Mouse (Mus musculus): ENCODE measurements around the gene Slc10a6. TPM values are rescaled to one million over a fixed set of nuclear protein-coding genes. Genes with fewer than 3 reads are reported as not detected.

Gene Slc10a6
- polyA plus RNA-seq (2015; fragmentation: Nextera tagmentation; extraction: Ambion mirVana): not detected in 2 replicates

DNA sequence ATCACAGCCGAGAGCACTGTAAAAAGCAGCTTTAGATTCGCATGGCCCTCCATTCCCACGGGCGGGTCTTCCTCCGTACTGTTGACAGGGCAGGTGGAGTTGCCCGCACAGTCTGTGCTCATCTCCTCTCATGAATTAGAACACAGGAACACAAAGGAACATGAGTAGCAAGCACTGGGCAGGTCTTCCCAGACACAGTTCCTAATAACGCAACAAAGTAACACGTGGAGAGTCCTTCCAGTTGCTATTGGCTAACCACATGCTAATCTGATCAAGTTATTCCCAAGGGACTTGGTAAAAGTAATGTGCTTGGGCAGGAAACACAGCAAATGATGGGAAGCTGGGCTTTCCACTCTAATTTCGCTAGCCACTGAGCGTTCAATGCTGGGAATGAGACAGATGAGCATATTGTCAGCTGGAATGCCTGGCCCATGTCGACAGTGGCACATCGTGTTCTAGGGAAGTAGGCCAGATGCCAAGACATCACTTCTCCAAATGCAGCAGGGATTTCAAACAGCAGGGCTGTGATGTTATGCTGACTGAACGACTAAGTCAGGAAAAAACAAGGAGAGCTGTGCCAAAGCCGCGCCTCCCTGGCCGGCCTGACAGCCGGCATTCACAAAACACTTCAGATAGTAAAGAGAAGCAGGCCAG, at the start of gene Slc10a6:
Slc10a6 (minus strand) TSS at position 293 of the 654 bp plus-strand sequence.
- no peak within 1 kb of the TSS for H3K4me3 ChIP-seq (replicated peaks; ENCODE audit: low read length)
- no peak within 1 kb of the TSS for H3K4me2 ChIP-seq (ENCODE audit: low read length)
- H3K4me1 ChIP-seq (replicated peaks; ENCODE audit: control insufficient read depth, insufficient read depth, low read length): peaks cover 11% of the 10 kb centered on the region
- ATAC-seq: peak; percentile 77
- no peak within 1 kb of the TSS for H3K27ac ChIP-seq (ENCODE audit: low read length)
- H3K27me3 ChIP-seq (replicated peaks; ENCODE audit: control insufficient read depth, insufficient read depth, low read length): no peaks in the 10 kb centered on the region
- WGBS: 55% methylated on average over 17 of the region's 17 CpGs
- H3K9me3 ChIP-seq (ENCODE audit: control insufficient read depth, low read length): no peaks in the 10 kb centered on the region
- no peaks in the 10 kb centered on the region for H3K36me3 ChIP-seq (ENCODE audit: control insufficient read depth, insufficient read depth)
- no peak within 1 kb of the TSS for H3K9ac ChIP-seq (replicated peaks; ENCODE audit: low read depth, low read length)

- 93% methylated on average over 5 of the region's 5 CpGs for WGBS
- Histone ChIP-seq H3K4me2 (ENCODE audit: low read length) (no peak overlapping the region), H3K36me3 (ENCODE audit: control insufficient read depth, insufficient read depth) (no peaks in the 10 kb centered on the region)
Measured at GRCm38 (mm10) chr5:103678974-103679373, 49.8 kb upstream of the Slc10a6 start.

GRCm38 (mm10) chr5:103677894-103678293, 48.7 kb upstream of the Slc10a6 start:
- Histone ChIP-seq H3K27ac (ENCODE audit: low read length) (no peak overlapping the region), H3K36me3 (ENCODE audit: control insufficient read depth, insufficient read depth) (no peaks in the 10 kb centered on the region), H3K9me3 (ENCODE audit: control insufficient read depth, low read length) (no peaks in the 10 kb centered on the region), H3K9ac (replicated peaks; ENCODE audit: low read depth, low read length) (no peak overlapping the region), H3K4me1 (replicated peaks; ENCODE audit: control insufficient read depth, insufficient read depth, low read length) (no peaks in the 10 kb centered on the region), H3K4me2 (ENCODE audit: low read length) (no peak overlapping the region), H3K4me3 (replicated peaks; ENCODE audit: low read length) (no peak overlapping the region), H3K27me3 (replicated peaks; ENCODE audit: control insufficient read depth, insufficient read depth, low read length) (no peaks in the 10 kb centered on the region)
- ATAC-seq: no peak
- WGBS: 88% methylated on average over 6 of the region's 6 CpGs

More at GRCm38 (mm10) chr5:103678974-103679373, 49.8 kb upstream of the Slc10a6 start:
- ATAC-seq: no peak
- Histone ChIP-seq H3K9ac (replicated peaks; ENCODE audit: low read depth, low read length) (no peak overlapping the region), H3K27me3 (replicated peaks; ENCODE audit: control insufficient read depth, insufficient read depth, low read length) (no peaks in the 10 kb centered on the region), H3K27ac (ENCODE audit: low read length) (no peak overlapping the region), H3K4me3 (replicated peaks; ENCODE audit: low read length) (no peak overlapping the region), H3K4me1 (replicated peaks; ENCODE audit: control insufficient read depth, insufficient read depth, low read length) (no peaks in the 10 kb centered on the region), H3K9me3 (ENCODE audit: control insufficient read depth, low read length) (no peaks in the 10 kb centered on the region)

DNA sequence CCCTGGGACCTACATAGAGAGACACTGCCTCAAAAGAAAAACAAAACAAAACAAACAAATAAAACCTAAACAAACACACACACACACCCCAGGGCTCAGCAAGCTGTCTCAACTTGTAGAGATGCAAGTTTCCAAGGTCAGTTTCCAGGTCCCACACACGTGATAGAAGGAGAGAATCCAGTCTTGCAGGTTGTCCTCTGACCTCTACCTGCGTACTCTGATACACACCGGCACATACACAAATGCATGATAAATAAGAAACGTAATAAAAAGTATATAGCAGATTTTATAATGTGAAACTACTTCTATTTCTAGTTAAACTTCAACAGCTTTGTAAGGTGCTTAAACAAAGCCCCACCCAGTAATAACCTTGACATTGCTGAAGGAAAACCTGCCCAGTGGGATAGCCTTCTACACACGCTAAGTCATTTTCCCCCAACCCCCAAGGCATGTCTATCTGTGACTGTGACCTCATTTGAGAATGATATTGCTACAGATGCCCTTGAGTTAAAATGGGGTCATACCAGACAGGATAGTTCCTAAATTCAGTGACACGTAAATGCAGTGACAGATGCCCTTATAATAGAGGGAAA, 47.2 kb upstream of the Slc10a6 start:
- ATAC-seq: no peak
- no peak overlapping the region for H3K9ac ChIP-seq (replicated peaks; ENCODE audit: low read depth, low read length)
- H3K27ac ChIP-seq (ENCODE audit: low read length): no peak overlapping the region
- H3K4me1 ChIP-seq (replicated peaks; ENCODE audit: control insufficient read depth, insufficient read depth, low read length): no peaks in the 10 kb centered on the region
- no peaks in the 10 kb centered on the region for H3K36me3 ChIP-seq (ENCODE audit: control insufficient read depth, insufficient read depth)
- H3K9me3 ChIP-seq (ENCODE audit: control insufficient read depth, low read length): no peaks in the 10 kb centered on the region
- no peaks in the 10 kb centered on the region for H3K27me3 ChIP-seq (replicated peaks; ENCODE audit: control insufficient read depth, insufficient read depth, low read length)
- H3K4me3 ChIP-seq (replicated peaks; ENCODE audit: low read length): no peak overlapping the region
- WGBS: 89% methylated on average over 6 of the region's 6 CpGs
- H3K4me2 ChIP-seq (ENCODE audit: low read length): no peak overlapping the region

DNA sequence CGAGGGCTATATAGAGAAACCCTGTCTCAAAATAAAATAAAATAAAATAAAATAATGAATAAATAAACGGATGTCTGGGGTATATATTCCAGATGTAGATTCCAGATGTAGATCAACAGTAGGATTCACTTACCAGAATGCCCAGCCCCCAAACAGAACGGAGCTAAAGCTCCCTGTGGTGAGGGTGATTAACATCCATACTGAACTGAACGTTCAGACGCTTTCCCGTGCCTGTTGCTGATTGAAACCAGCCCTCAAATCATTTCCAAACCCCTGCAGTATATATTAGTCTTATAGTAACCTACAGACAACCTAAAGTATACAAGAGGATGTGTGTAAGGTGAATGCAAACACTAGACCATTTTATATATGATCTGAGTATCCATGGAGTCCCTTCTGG, 45.3 kb upstream of the Slc10a6 start:
- no peak overlapping the region for H3K9ac ChIP-seq (replicated peaks; ENCODE audit: low read depth, low read length)
- no peaks in the 10 kb centered on the region for H3K27me3 ChIP-seq (replicated peaks; ENCODE audit: control insufficient read depth, insufficient read depth, low read length)
- no peaks in the 10 kb centered on the region for H3K4me1 ChIP-seq (replicated peaks; ENCODE audit: control insufficient read depth, insufficient read depth, low read length)
- H3K9me3 ChIP-seq (ENCODE audit: control insufficient read depth, low read length): no peaks in the 10 kb centered on the region
- H3K4me2 ChIP-seq (ENCODE audit: low read length): no peak overlapping the region
- no peak overlapping the region for H3K4me3 ChIP-seq (replicated peaks; ENCODE audit: low read length)
- 56% methylated on average over 6 of the region's 6 CpGs for WGBS
- H3K36me3 ChIP-seq (ENCODE audit: control insufficient read depth, insufficient read depth): no peaks in the 10 kb centered on the region
- no peak overlapping the region for H3K27ac ChIP-seq (ENCODE audit: low read length)
- no peak for ATAC-seq

DNA sequence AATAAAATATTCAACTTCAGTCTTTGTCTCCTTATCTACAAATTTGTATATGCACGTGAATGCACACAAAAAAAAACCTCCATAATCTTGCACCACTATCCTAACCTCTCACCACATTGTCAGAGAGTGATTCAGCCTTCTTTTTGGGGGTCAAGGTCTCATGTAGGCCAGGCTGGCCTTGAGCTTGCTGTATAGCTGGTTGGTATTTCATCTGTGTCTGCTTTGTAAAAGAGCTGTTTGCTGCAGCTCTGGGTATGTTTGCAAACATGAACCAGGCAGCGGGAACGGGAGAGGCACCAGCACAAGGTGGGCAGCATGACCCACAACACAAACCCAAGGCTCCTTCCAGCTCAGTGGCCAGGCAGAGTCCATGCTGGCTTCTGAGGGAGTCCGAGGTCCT, 44.4 kb upstream of the Slc10a6 start:
- no peak for ATAC-seq
- H3K9ac ChIP-seq (replicated peaks; ENCODE audit: low read depth, low read length): no peak overlapping the region
- no peaks in the 10 kb centered on the region for H3K4me1 ChIP-seq (replicated peaks; ENCODE audit: control insufficient read depth, insufficient read depth, low read length)
- H3K4me3 ChIP-seq (replicated peaks; ENCODE audit: low read length): no peak overlapping the region
- 76% methylated on average over 4 of the region's 4 CpGs for WGBS
- H3K27me3 ChIP-seq (replicated peaks; ENCODE audit: control insufficient read depth, insufficient read depth, low read length): no peaks in the 10 kb centered on the region
- no peaks in the 10 kb centered on the region for H3K36me3 ChIP-seq (ENCODE audit: control insufficient read depth, insufficient read depth)
- H3K4me2 ChIP-seq (ENCODE audit: low read length): no peak overlapping the region
- no peak overlapping the region for H3K27ac ChIP-seq (ENCODE audit: low read length)
- H3K9me3 ChIP-seq (ENCODE audit: control insufficient read depth, low read length): no peaks in the 10 kb centered on the region

DNA sequence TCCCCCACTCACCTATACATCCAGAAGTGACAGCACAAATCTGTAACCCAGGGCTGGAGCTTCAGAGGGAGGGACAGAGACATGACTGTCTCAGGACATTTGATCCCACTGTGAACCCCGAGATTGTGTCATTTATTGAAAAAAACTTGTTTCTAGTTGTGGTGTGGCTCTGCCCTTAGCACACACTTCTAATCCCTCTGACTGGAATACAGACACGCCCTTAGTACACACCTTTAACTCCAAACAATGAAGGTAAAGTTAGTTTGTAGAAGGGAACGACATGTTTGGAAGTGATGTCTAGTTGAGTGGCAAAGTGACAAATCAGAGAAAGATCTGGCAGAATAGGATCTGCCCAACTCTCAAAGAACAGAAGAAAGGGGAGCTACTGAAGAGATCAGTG, 42.7 kb upstream of the Slc10a6 start:
- no peak overlapping the region for H3K4me3 ChIP-seq (replicated peaks; ENCODE audit: low read length)
- no peak for ATAC-seq
- WGBS: 50% methylated on average over 3 of the region's 3 CpGs

DNA sequence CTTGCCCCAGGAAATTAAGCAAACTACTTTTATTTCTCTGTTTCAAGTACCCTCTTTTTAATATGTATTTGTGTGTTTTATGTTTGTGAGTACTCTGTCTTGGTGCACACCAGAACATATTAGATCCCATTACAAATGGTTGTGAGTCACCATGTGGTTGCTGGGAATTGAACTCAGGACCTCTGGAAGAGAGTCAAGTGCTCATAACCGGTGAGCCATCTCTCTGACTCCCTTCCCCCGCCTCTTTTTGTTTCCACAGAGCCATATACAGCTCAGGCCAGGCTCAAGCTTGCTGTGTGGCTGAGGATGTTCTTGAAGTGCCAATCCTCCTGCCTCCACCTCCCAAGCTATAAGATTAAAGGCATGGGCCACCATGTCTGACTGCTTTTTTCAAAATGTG, 36.7 kb upstream of the Slc10a6 start:
- ATAC-seq: no peak
- no peaks in the 10 kb centered on the region for H3K9me3 ChIP-seq (ENCODE audit: control insufficient read depth, low read length)
- WGBS: 67% methylated on average over 2 of the region's 2 CpGs

More for the DNA sequence above, 42.7 kb upstream of the Slc10a6 start:
- no peaks in the 10 kb centered on the region for H3K36me3 ChIP-seq (ENCODE audit: control insufficient read depth, insufficient read depth)
- no peaks in the 10 kb centered on the region for H3K9me3 ChIP-seq (ENCODE audit: control insufficient read depth, low read length)
- no peaks in the 10 kb centered on the region for H3K4me1 ChIP-seq (replicated peaks; ENCODE audit: control insufficient read depth, insufficient read depth, low read length)
- no peak overlapping the region for H3K9ac ChIP-seq (replicated peaks; ENCODE audit: low read depth, low read length)
- H3K27ac ChIP-seq (ENCODE audit: low read length): no peak overlapping the region
- H3K4me2 ChIP-seq (ENCODE audit: low read length): no peak overlapping the region
- H3K27me3 ChIP-seq (replicated peaks; ENCODE audit: control insufficient read depth, insufficient read depth, low read length): no peaks in the 10 kb centered on the region

GRCm38 (mm10) chr5:103664932-103665331, 35.7 kb upstream of the Slc10a6 start:
- no peak overlapping the region for H3K27ac ChIP-seq (ENCODE audit: low read length)
- WGBS: 80% methylated on average over 9 of the region's 9 CpGs
- no peak overlapping the region for H3K4me2 ChIP-seq (ENCODE audit: low read length)
- no peaks in the 10 kb centered on the region for H3K4me1 ChIP-seq (replicated peaks; ENCODE audit: control insufficient read depth, insufficient read depth, low read length)
- H3K4me3 ChIP-seq (replicated peaks; ENCODE audit: low read length): no peak overlapping the region
- no peak for ATAC-seq
- no peaks in the 10 kb centered on the region for H3K9me3 ChIP-seq (ENCODE audit: control insufficient read depth, low read length)
- H3K9ac ChIP-seq (replicated peaks; ENCODE audit: low read depth, low read length): no peak overlapping the region
- no peaks in the 10 kb centered on the region for H3K27me3 ChIP-seq (replicated peaks; ENCODE audit: control insufficient read depth, insufficient read depth, low read length)
- no peaks in the 10 kb centered on the region for H3K36me3 ChIP-seq (ENCODE audit: control insufficient read depth, insufficient read depth)

More for the DNA sequence above, 36.7 kb upstream of the Slc10a6 start:
- H3K4me2 ChIP-seq (ENCODE audit: low read length): no peak overlapping the region
- no peaks in the 10 kb centered on the region for H3K36me3 ChIP-seq (ENCODE audit: control insufficient read depth, insufficient read depth)
- no peaks in the 10 kb centered on the region for H3K4me1 ChIP-seq (replicated peaks; ENCODE audit: control insufficient read depth, insufficient read depth, low read length)
- no peak overlapping the region for H3K9ac ChIP-seq (replicated peaks; ENCODE audit: low read depth, low read length)
- H3K27me3 ChIP-seq (replicated peaks; ENCODE audit: control insufficient read depth, insufficient read depth, low read length): no peaks in the 10 kb centered on the region
- H3K27ac ChIP-seq (ENCODE audit: low read length): no peak overlapping the region
- H3K4me3 ChIP-seq (replicated peaks; ENCODE audit: low read length): no peak overlapping the region
